Mouse (Mus musculus) heart, adult 2 months (tissue): ENCODE results near the gene Hist1h3b.

Source experiments
- CTCF ChIP-seq: fragments of 200-600 bp; IDR thresholded peaks from 2 replicates; pipeline ENCODE4 v1.8.1; 2022; ENCODE audit warnings: antibody characterized with exemption, mild to moderate bottlenecking, moderate library complexity
- POLR2A ChIP-seq: fragments of 200-500 bp; IDR thresholded peaks from 2 replicates; pipeline ENCODE4 v1.6.1; 2011; ENCODE audit warnings: mild to moderate bottlenecking, low read depth, low read length, control low read depth; ENCODE audit not compliant: insufficient read depth

- TF ChIP-seq CTCF: 0 out of 2 replicates have a peak, but pooled peaks have one; percentile 15
- TF ChIP-seq POLR2A: peak; percentile 92
Measured at GRCm38 (mm10) chr13:23739069-23739921, 12.8 kb upstream of the Hist1h3b start.
